Mouse (Mus musculus): Measurements from ENCODE around the gene Zfc3h1. TPM values are rescaled to one million over a fixed set of nuclear protein-coding genes. Genes with fewer than 3 reads are reported as not detected.

The Zfc3h1 gene
- total and polyA plus RNA-seq, 2 experiments from 2014 or later, result 11.0 to 43.9 TPM

- Histone ChIP-seq H3K9ac (replicated peaks; ENCODE audit: low read length) (no peak overlapping the region), H3K4me3 (ENCODE audit: low read length) (no peak overlapping the region), H3K27ac (no peak overlapping the region), H3K4me2 (ENCODE audit: low read depth, low read length) (no peak overlapping the region), H3K36me3 (ENCODE audit: insufficient read depth, low read length) (peaks cover 41% of the 10 kb centered on the region), H3K27me3 (ENCODE audit: insufficient read depth, low read length) (no peaks in the 10 kb centered on the region), H3K4me1 (ENCODE audit: insufficient read depth, low read length) (no peaks in the 10 kb centered on the region), H3K9me3 (ENCODE audit: low read length) (no peaks in the 10 kb centered on the region)
- 90% methylated on average over 2 of the region's 2 CpGs for WGBS
- TF ChIP-seq CTCF (IDR thresholded peaks at IDR 0.05; ENCODE audit: low read depth), result no peak
- DNase-seq (ENCODE audit: low spot score) (no peak), ATAC-seq (no peak)
Observed at GRCm38 (mm10) chr10:115413496-115413895, 28.7 kb downstream of the Zfc3h1 start.

- Histone ChIP-seq H3K9me3 (ENCODE audit: low read length) (no peaks in the 10 kb centered on the region), H3K4me1 (ENCODE audit: insufficient read depth, low read length) (no peaks in the 10 kb centered on the region), H3K27me3 (ENCODE audit: insufficient read depth, low read length) (no peaks in the 10 kb centered on the region), H3K27ac (no peak overlapping the region), H3K9ac (replicated peaks; ENCODE audit: low read length) (no peak overlapping the region), H3K36me3 (ENCODE audit: insufficient read depth, low read length) (peaks cover 41% of the 10 kb centered on the region), H3K4me3 (ENCODE audit: low read length) (no peak overlapping the region), H3K4me2 (ENCODE audit: low read depth, low read length) (no peak overlapping the region)
- TF ChIP-seq CTCF (IDR thresholded peaks at IDR 0.05; ENCODE audit: low read depth), result no peak
- ATAC-seq (no peak), DNase-seq (ENCODE audit: low spot score) (no peak)
- 88% methylated on average over 3 of the region's 3 CpGs for WGBS
Observed at GRCm38 (mm10) chr10:115414056-115414455, 29.3 kb downstream of the Zfc3h1 start.

GRCm38 (mm10) chr10:115421976-115422375, 37.2 kb downstream of the Zfc3h1 start:
- Histone ChIP-seq H3K9ac (replicated peaks; ENCODE audit: low read length) (no peak overlapping the region), H3K27ac (no peak overlapping the region), H3K4me2 (ENCODE audit: low read depth, low read length) (no peak overlapping the region), H3K4me3 (ENCODE audit: low read length) (no peak overlapping the region), H3K9me3 (ENCODE audit: low read length) (no peaks in the 10 kb centered on the region), H3K4me1 (ENCODE audit: insufficient read depth, low read length) (no peaks in the 10 kb centered on the region), H3K27me3 (ENCODE audit: insufficient read depth, low read length) (no peaks in the 10 kb centered on the region), H3K36me3 (ENCODE audit: insufficient read depth, low read length) (peaks cover 23% of the 10 kb centered on the region)
- ATAC-seq (no peak), DNase-seq (ENCODE audit: low spot score) (no peak)
- TF ChIP-seq CTCF (IDR thresholded peaks at IDR 0.05; ENCODE audit: low read depth), result no peak
- 80% methylated on average over 4 of the region's 4 CpGs for WGBS

GRCm38 (mm10) chr10:115425351-115425750, 40.6 kb downstream of the Zfc3h1 start:
- no peak overlapping the region for H3K4me3 ChIP-seq (ENCODE audit: low read length)
- no peaks in the 10 kb centered on the region for H3K27me3 ChIP-seq (ENCODE audit: insufficient read depth, low read length)
- no peaks in the 10 kb centered on the region for H3K4me1 ChIP-seq (ENCODE audit: insufficient read depth, low read length)
- no peak overlapping the region for H3K4me2 ChIP-seq (ENCODE audit: low read depth, low read length)
- H3K36me3 ChIP-seq (ENCODE audit: insufficient read depth, low read length), result peaks cover 38% of the 10 kb centered on the region
- no peaks in the 10 kb centered on the region for H3K9me3 ChIP-seq (ENCODE audit: low read length)
- ATAC-seq (no peak), DNase-seq (ENCODE audit: low spot score) (peak; percentile 9)
- no peak overlapping the region for H3K27ac ChIP-seq
- no peak for TF ChIP-seq CTCF (IDR thresholded peaks at IDR 0.05; ENCODE audit: low read depth)
- 52% methylated on average over 2 of the region's 2 CpGs for WGBS
- H3K9ac ChIP-seq (replicated peaks; ENCODE audit: low read length), result no peak overlapping the region

GRCm38 (mm10) chr10:115437286-115437685, 52.5 kb downstream of the Zfc3h1 start:
- ATAC-seq, result no peak
- TF ChIP-seq CTCF (IDR thresholded peaks at IDR 0.05; ENCODE audit: low read depth), result no peak
- no peak overlapping the region for H3K9ac ChIP-seq (replicated peaks; ENCODE audit: low read length)

GRCm38 (mm10) chr10:115448614-115449013, 63.9 kb downstream of the Zfc3h1 start:
- TF ChIP-seq CTCF (IDR thresholded peaks at IDR 0.05; ENCODE audit: low read depth), result no peak
- WGBS, result 94% methylated on average over 13 of the region's 13 CpGs
- no peak for ATAC-seq

More at GRCm38 (mm10) chr10:115437286-115437685, 52.5 kb downstream of the Zfc3h1 start:
- Histone ChIP-seq H3K4me3 (ENCODE audit: low read length) (no peak overlapping the region), H3K27ac (no peak overlapping the region), H3K27me3 (ENCODE audit: insufficient read depth, low read length) (no peaks in the 10 kb centered on the region), H3K4me2 (ENCODE audit: low read depth, low read length) (no peak overlapping the region), H3K9me3 (ENCODE audit: low read length) (no peaks in the 10 kb centered on the region), H3K4me1 (ENCODE audit: insufficient read depth, low read length) (no peaks in the 10 kb centered on the region), H3K36me3 (ENCODE audit: insufficient read depth, low read length) (peaks cover 3% of the 10 kb centered on the region; the same call in 1 of the 2 replicates)
- 87% methylated on average over 4 of the region's 4 CpGs for WGBS
- no peak for DNase-seq (ENCODE audit: low spot score)

GRCm38 (mm10) chr10:115457368-115458021, 72.7 kb downstream of the Zfc3h1 start:
- DNase-seq (ENCODE audit: low spot score) (no peak), ATAC-seq (no peak)
- no peak overlapping the region for H3K27ac ChIP-seq
- H3K36me3 ChIP-seq (ENCODE audit: insufficient read depth, low read length), result no peaks in the 10 kb centered on the region
- no peak overlapping the region for H3K4me2 ChIP-seq (ENCODE audit: low read depth, low read length)
- H3K4me3 ChIP-seq (ENCODE audit: low read length), result no peak overlapping the region
- WGBS, result 64% methylated on average over 6 of the region's 6 CpGs
- no peak overlapping the region for H3K9ac ChIP-seq (replicated peaks; ENCODE audit: low read length)
- no peaks in the 10 kb centered on the region for H3K27me3 ChIP-seq (ENCODE audit: insufficient read depth, low read length)
- no peak for TF ChIP-seq CTCF (IDR thresholded peaks at IDR 0.05; ENCODE audit: low read depth)
- no peaks in the 10 kb centered on the region for H3K9me3 ChIP-seq (ENCODE audit: low read length)
- H3K4me1 ChIP-seq (ENCODE audit: insufficient read depth, low read length), result no peaks in the 10 kb centered on the region

More at GRCm38 (mm10) chr10:115448614-115449013, 63.9 kb downstream of the Zfc3h1 start:
- Histone ChIP-seq H3K27ac (no peak overlapping the region), H3K27me3 (ENCODE audit: insufficient read depth, low read length) (no peaks in the 10 kb centered on the region), H3K9ac (replicated peaks; ENCODE audit: low read length) (no peak overlapping the region), H3K36me3 (ENCODE audit: insufficient read depth, low read length) (no peaks in the 10 kb centered on the region), H3K4me1 (ENCODE audit: insufficient read depth, low read length) (no peaks in the 10 kb centered on the region), H3K4me2 (ENCODE audit: low read depth, low read length) (no peak overlapping the region), H3K4me3 (ENCODE audit: low read length) (no peak overlapping the region), H3K9me3 (ENCODE audit: low read length) (0 out of 2 replicates have a peak, but pooled peaks cover 2% of the 10 kb centered on the region)
- DNase-seq (ENCODE audit: low spot score), result no peak
